Mouse (Mus musculus) liver, adult 2 months (tissue): Measurements from ENCODE around the gene Cpeb3.

Source experiments
- CTCF ChIP-seq: fragments of 200-500 bp; IDR thresholded peaks from 2 replicates; pipeline ENCODE4 v1.5.1; 2011; ENCODE audit warnings: low read depth, low read length, control low read depth
- POLR2A ChIP-seq: fragments of 200-500 bp; IDR thresholded peaks from 2 replicates; pipeline ENCODE4 v1.6.1; 2011; ENCODE audit warnings: low read length, control low read depth; ENCODE audit not compliant: insufficient read depth; ENCODE audit errors: extremely low read depth

DNA sequence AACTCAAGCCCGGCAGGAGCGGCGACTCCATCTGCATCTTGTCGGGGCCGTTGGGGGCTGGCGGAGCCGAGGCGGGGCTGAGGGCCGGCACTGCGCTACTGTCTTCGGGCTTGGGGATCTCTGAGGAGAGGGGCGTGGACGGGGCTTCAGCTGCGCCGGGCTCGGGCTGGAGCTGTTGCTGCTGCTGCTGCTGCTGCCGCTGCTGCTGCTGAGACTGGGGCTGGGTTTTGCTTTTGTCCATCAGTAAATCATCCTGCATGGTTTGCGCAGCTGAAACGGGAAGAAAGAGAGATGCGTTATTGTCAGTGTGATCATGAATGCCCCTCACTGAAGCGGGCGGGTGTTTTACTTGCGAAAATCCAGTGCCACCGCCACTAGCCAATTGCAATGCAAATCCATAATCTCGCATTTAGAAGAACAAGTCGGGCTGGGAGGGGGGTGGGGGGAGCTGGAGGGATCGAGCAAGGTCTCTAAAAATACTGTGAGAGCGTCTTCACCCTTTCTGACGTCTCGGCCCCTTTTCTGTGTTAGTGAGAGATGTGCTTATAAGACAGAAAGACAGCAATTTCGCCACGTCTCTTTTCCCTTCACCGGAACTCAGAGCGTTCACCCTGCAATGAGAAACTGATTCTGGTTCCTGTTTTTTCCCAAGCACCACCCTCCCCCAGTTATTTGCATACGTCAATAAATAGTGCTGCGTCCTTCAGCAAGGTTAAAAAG is 33.5 kb downstream of the Cpeb3 start:
- TF ChIP-seq CTCF = no peak
- no peak for TF ChIP-seq POLR2A
